Mouse (Mus musculus): ENCODE results near the gene Ifit1.
A peak's percentile ranks its signal among the peaks of the same experiment; 100 is the strongest.
"Not testable (repeated sequence)": the region's sequence is repeated elsewhere in the genome, so short reads cannot be mapped to it uniquely, and the experiment has no call there.

Ifit1 gene

DNA sequence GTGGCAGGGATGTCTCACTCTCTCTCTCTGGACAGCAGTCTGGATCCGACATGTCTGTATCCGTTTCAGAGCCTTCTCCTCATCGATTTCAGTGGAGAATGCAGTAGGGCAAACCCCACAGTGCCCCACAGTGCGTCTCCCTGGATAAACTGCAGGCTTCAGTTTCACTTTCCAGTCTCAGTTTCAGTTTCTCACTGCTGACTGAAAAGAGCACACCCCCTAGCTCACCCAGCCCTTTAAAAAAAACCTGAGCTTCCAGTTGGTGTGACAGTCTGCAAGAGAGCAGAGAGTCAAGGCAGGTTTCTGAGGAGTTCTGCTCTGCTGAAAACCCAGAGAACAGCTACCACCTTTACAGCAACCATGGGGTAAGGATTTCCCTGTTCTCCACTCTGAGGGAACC lies at the start of gene Ifit1, which contains the start of gene Ifit1bl2:
Gene Ifit1, plus strand, starts transcription at position 249 of the 400 bp plus-strand sequence.
Gene Ifit1bl2, minus strand, starts transcription at position 121 of the 400 bp plus-strand sequence.
- peak; percentile 84 for DNase-seq (ENCODE audit: low read depth, low spot score)

DNA sequence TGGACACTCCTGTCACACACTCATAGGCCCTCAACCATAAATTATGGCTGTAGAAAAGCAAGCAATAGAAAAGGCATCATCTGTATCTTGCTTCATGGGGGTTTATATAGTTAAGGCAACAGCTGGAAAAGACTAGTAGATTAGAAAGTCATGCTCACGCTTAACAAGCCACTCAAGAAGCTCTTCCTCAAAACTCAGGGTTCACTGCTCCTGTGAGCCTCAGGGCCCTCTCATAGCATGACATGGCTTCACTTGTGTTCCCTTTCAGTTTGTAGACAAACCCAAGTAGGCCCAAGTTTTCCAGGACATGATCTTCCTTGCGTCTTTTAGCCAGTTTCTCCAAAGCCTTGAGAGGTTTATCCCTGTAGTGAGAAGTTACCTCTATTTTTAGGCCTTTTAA lies 47.2 kb upstream of the Ifit1 start:
- DNase-seq (ENCODE audit: low read depth, low spot score), result no peak

DNA sequence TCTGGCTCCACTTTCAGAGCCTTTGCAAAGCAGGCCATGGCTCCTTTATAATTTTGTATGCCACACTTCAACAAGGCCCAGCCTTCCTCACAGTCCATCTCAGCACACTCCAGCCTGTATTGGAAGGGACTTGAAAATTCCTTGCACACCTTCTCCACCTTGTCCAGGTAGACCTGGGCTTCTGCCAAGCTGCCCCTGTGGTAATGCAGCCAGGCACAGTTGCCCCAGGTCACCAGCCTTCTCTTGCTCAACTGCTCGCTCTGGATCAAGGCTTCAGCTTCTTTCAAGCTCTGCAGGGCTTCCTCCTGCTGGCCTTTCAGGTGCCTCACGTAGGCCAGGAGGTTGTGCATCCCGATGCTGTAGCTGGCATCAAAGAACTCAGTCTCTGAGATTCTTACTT lies 46.1 kb upstream of the Ifit1 start:
- DNase-seq (ENCODE audit: low read depth, low spot score), result not testable (repeated sequence)

DNA sequence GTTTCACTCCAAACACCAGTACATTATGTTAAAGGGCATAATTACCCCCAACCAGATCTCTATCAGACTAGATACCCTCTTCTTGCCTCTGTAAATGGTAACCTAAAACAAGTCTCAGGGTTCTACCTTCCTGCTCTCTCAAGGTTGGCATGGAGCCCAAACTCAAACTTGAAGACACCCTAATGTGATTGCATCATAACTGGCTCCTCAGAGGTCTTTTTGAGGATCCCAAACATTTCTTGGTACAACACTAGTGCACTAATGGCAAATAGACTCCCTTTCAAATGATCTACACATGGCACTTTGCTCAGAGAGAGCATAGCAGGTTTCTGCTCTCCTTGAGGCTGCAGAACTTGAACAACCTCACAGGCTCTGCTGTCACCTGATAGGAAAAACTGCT lies 43.9 kb upstream of the Ifit1 start:
- peak; percentile 39 for DNase-seq (ENCODE audit: low read depth, low spot score)

DNA sequence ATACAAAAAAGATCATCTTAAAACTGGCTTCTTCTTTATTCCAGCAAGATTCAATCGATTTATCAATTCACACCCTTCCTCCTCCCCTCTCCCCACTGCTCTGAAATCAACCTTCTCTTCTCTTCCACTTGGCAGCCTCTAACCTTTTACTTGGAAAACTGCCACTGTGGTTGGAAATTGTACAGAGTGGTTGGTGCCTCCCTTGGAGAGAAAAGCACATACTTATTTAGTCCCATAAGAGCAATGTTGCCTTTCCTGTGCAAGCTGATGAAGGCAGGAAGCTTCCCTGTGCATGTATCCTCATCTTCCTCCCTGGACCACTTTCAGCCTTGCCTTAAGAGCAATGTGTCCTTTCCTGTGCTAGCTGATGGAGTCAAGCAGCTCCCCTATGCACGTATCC lies 42.3 kb upstream of the Ifit1 start:
- DNase-seq (ENCODE audit: low read depth, low spot score), result no peak

DNA sequence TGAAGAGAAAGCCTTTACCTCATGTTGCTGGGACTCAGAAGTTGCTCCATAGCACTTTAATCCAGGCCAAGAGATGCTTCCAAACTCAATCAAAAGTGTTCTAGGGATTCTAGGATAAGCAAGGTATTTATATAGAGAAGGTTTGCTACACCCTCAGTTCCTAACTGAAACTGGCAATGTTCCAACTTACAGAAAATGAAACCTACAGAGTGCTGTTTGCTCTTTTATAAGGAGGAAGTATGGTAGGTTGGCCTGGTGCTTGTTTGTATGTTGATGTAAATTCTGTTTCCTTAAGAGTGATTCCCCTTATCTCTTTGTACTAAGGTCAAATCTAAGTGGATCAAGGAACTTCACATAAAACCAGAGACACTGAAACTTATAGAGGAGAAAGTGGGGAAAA lies 41.4 kb upstream of the Ifit1 start:
- DNase-seq (ENCODE audit: low read depth, low spot score), result peak; percentile 82

DNA sequence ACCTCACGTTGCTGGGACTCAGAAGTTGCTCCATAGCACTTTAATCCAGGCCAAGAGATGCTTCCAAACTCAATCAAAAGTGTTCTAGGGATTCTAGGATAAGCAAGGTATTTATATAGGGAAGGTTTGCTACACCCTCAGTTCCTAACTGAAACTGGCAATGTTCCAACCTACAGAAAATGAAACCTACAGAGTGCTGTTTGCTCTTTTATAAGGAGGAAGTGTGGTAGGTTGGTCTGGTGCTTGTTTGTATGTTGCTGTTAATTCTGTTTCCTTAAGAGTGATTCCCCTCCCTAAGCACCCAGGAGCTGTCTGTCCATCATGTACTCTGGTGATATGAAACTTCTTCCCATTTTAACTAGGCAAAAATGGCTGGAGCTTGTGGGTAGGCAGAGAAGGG lies 38.8 kb upstream of the Ifit1 start, which contains the start of gene Ifit1bl1:
Gene Ifit1bl1, minus strand, starts transcription at position 69 of the 400 bp plus-strand sequence.
- DNase-seq (ENCODE audit: low read depth, low spot score), result peak; percentile 81

DNA sequence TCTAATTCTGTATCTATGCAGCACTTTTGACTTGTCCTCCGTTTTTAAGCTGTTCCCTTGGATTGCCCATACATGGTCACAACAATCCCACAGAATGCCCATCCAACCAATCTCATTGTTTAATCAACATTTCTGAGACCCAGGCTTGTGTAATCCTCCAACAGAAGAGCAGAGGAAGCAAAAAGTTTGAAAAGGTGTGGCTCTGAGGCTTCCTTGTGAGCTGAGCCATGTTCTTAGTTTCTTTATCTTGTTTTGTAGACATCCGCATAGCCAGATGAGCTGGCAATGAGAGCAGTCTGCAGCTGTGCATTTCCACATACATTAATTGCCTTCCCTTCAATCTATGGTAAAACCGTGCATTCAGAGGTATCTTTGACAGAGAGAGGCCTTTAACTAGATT lies 35.2 kb upstream of the Ifit1 start:
- DNase-seq (ENCODE audit: low read depth, low spot score), result peak; percentile 41

DNA sequence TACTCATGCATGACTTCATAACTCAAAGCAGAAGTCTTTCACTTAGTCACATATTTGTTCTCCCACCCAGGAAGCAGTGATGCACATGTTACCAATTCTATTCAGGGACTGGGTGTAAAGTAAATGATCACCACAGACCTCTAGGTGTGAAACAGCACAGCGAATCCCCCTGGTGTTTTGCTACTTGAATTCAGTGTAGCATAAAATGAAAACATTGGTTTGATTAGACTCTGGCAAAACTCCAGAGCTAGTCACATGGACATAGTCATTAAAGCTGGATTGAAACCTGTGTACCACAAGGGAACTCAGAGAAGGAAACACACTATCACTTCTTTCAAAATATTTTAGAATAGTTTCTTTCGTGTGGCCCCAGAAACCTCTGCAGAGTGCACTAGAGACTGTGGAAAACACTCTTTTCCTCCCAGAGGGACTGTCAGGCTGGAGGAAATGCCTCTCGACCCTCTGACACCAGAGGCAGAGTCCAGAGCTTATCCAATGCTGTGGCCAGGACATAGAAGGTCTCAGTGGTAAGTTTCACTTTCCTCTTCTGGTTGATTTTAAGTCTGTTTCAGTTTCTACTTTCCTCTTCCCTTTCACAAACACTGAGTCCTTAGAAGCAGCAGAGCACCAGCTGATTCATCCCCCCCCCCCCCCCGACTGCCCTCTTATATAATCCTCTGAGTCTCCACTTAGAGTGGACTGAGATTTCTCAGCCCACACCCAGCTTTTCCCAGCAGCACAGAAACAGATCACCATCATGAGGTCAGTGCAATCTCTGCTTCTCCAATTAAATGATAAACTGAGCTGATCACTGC lies 33.2 kb upstream of the Ifit1 start, which contains the start of gene Ifit3b:
Gene Ifit3b, plus strand, starts transcription at position 734 of the 815 bp plus-strand sequence.
- DNase-seq (ENCODE audit: low read depth, low spot score), result peak; percentile 62

DNA sequence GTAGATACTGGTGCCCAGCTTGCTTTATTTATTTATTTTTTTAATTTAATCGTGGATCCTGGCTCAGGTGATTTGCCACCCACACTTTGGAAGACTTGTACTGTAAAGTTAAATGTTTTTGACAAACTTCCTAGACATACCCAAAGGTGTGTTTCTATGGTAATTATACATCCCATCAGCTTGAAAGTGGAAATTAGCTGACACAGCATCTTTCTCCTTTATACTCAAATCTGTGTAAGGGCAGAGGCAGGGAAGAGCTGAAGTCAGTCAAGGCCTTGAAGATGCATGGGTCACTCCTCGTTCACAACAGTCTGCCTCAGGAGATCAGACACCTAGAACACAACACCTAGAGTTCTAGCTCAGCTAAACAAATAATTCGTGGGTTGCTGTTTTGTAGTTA lies 30.6 kb upstream of the Ifit1 start:
- not testable (repeated sequence) for DNase-seq (ENCODE audit: low read depth, low spot score)

DNA sequence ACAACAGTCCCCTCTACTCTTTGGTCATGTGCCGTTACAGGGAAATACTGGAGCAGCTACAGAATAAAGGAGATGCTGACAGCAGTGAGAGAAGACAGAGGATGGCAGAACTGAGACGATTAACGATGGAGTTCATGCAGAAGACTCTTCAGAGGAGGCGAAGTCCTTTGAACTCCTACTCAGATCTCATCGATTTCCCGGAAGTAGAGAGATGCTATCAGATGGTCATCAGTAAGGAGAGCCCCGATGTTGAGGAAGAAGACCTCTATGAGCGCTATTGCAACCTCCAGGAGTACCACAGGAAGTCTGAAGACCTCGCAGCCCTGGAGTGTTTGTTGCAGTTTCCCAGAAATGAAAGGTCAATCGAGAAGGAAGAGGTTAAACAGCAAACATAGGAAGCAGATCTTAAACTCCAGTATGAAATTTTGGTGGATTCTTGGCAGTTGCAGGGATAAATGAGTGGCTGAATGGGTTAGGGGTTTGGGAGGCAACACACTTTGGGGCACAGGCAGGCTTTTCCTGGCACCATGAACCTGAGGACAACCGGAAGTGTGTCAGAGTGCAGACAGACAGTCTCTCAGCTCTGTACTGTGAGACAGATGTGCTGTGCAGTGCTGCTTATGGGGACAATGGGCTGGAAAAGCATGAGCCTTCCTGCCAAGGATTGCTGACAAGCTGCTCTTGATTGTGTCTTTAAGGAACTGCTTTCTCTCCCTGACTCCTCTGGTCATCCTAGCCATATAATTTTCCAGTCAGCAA lies 28.2 kb upstream of the Ifit1 start:
- DNase-seq (ENCODE audit: low read depth, low spot score), result not testable (repeated sequence)

DNA sequence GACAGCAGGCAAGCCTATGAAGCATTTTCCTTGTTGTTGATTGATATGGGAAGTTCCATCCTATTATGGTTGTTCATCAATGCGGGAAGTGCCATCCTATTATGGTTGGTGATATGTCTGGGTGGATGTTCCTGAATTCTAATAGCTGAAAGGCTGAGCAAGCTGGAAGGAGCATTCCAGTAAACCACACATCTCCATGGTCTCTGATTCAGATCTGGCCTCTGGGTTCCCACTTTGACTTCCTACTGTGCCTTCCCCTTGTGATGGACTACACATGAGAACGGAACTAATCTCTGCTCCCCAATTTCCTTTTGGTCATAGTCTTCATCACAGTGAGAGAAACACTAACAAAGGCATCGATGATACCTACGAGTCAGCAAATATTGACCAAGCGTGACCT lies 19.8 kb upstream of the Ifit1 start:
- DNase-seq (ENCODE audit: low read depth, low spot score), result no peak

DNA sequence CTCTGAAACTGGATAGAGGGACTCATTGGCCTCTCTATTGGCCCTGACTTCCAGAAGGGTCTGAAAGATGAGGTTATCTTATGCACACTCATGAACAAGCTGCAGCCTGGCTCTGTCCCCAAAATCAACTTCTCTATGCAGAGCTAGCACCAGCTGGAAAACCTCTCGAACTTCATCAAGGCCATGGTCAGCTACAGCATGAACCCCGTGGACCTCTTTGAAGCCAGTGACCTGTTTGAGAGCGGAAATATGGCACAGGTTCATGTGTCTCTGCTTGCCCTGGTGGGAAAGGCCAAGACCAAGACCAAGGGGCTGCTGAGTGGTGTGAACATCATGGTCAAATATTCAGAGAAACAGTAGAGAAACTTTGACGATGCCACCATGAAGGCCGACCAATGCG lies 16.9 kb upstream of the Ifit1 start:
- DNase-seq (ENCODE audit: low read depth, low spot score), result no peak

DNA sequence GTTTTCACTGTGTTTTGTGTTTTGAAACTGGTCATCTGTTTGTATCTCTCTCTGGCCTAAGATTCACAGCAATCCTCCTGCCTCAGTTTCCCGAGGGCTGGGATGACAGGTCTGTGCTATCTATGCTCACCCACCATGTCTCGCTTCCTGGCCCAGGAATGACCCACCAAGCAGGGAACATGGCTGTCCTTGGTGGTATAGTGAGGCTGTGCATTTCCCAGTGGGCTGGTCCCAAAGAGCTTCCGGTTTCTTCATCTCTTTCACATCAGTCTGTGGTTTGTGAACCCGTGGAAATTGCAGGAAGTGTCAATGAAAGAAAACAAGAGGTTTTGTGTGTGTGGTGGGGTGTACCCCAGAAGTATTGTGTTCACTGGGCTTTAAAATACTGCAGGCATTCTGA lies 16.0 kb upstream of the Ifit1 start:
- DNase-seq (ENCODE audit: low read depth, low spot score), result peak; percentile 23

DNA sequence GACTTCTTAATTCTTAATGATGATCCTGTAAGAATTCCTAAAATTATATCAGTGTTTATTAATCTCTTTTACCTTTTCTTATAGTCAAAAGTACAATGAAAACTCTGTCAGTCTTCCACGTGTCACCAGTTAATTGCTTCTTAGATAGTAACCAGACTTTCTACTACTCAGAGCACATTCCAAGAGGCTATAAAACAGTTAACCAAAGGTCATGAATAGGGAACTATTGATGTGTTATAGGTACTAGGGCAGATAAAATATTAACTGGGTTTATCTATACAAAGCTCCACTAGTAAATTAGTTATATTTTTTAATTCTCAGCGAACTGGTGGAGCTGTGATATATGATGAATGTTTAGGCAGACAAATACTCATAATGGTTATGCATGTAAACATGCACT lies 13.2 kb upstream of the Ifit1 start:
- DNase-seq (ENCODE audit: low read depth, low spot score), result no peak

DNA sequence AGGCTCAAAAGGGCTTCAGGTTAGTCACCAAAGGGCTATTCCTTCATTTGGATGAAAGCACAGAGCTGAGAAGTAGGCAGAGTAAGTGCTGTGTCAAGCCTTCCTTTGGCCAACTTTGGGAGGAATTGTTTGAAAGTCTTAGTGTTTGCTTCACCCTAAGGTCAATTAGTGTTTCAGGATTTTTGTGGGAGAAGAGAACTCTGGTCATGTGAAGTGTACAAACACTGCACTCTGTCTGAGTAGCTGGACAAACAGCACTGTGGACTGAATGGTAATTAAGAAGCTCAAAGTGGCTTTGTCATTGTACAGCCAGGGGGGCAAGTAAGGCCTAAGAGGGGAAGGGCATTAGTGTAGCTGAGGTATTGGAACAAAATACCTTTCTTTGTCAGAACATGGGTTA lies 9.2 kb upstream of the Ifit1 start:
- DNase-seq (ENCODE audit: low read depth, low spot score), result no peak

DNA sequence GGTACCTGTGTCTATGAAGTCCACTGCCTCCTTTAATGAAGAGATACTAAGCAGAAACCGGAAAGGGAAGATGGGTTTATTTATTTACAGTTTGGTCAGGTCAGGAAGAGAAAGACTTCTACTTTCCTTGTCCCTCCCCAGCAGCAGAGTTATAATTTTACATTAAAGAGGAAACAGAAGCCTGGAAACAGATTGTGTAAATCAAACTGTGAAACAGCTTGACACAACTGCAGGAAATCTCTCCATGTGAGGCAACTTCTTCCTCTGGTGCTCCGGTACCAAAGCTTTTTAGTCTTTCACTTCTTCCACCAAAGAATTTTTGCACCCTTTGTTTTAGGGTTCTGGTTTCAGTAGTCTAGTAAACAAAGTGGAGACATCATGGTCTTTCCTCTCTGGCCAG lies 7.2 kb upstream of the Ifit1 start:
- DNase-seq (ENCODE audit: low read depth, low spot score), result no peak

DNA sequence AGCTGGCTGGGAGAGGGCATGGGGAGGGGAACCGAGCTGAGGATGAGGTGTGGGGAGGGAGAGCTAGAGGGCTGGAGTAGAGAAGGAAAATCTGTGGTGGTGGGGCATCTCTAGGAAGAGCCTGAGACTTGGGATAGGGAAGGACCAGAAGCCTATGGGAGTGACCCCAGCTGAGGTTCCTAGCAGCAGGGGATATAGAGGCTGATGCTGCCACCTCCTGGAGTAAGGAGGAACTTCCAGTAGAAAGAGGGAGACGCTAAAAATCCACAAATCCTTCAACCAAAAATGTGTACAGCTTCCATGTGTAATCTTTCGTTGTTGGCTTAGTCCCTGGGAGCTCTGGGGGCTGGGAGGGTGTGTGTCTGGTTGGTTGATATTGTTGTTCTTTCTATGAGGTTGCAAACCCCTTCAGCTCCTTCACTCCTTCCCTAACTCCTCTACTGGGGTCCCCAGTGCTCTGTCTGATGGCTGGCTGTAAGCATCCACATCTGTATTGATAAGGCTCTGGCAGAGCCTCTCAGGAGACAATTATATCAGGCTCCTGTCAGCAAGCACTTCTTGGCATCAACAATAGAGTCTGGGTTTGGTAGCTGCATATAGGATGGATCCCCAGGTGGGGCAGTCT lies 3.6 kb upstream of the Ifit1 start:
- peak; percentile 62 for DNase-seq (ENCODE audit: low read depth, low spot score)

DNA sequence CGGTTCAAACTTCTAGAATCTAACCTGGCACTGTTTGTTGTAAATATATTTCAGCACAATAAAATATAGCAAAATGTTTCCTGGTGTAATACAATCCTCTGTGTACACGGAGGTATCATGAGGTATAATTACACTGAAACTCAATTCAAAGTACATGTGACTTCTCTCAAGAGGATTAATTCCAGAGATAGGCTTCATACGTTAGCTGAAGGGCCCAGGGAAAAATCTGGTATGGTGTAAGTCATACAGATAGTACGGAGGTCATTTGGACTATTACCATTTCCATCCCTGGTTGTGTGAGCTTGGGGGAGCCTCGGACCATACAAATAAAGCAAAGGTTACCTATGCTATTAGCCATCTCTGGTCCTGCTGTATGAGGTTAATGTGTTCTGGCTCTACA lies 1.9 kb downstream of the Ifit1 start:
- no peak for DNase-seq (ENCODE audit: low read depth, low spot score)

DNA sequence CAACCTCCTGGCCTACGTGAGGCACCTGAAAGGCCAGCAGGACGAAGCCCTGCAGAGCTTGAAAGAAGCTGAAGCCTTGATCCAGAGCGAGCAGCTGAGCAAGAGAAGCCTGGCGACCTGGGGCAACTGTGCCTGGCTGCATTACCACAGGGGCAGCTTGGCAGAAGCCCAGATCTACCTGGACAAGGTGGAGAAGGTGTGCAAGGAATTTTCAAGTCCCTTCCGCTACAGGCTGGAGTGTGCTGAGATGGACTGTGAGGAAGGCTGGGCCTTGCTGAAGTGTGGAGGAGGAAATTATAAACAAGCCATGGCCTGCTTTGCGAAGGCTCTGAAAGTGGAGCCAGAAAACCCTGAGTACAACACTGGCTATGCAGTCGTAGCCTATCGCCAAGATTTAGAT lies 7.0 kb downstream of the Ifit1 start:
- DNase-seq (ENCODE audit: low read depth, low spot score), result not testable (repeated sequence)

DNA sequence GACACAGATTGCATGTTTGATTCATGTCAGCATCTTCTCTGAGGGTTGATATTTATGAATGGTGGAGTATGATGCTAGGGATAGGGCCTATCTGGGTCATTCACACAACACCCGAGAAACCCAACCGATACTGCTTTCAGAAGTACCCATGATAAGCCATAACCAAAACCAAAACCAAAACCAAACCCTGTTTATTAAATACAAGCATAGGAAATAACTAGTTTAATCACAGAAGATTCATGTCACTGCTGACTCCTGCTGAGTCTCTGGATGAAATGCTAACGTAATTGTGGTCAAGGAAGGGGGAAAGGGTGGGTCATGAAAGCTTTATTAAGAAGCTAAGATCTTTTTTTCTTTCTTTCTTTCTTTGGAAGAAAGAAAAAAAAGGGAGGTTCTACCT lies 9.6 kb downstream of the Ifit1 start:
- DNase-seq (ENCODE audit: low read depth, low spot score), result peak; percentile 20

DNA sequence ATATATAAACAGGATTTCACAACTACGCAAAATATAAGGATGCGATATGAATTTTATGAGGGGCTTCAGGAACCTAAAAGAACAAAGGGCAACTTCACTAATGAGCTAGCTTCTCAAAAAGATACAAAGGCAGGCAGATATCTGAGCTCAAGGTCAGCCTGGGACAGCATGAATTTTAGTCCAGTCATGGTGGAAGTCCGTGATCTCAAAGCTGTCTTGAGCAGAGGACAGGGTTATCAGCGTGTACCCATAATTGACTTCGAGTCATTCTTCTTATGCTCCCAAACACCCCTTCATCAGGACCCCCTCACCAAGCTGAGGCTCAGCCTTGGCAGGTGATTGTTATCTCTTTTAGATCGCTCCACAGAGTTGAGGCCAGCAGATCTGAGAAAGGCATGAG lies 10.3 kb downstream of the Ifit1 start:
- DNase-seq (ENCODE audit: low read depth, low spot score), result no peak

Data from CD4-positive helper T cell, adult 2 months (primary cell).